Mouse (Mus musculus) ES-Bruce4 (cell line): ENCODE measurements around the gene Apc2.

Experiments
- EP300 ChIP-seq: IDR thresholded peaks from 2 replicates; pipeline ENCODE4 v1.6.1; 2011; ENCODE audit warnings: low read depth, low read length; ENCODE audit not compliant: insufficient read depth
- POLR2A ChIP-seq: IDR thresholded peaks from one replicate; pipeline ENCODE4 v1.8.1; 2011; ENCODE audit warnings: low read length; ENCODE audit not compliant: insufficient read depth

DNA sequence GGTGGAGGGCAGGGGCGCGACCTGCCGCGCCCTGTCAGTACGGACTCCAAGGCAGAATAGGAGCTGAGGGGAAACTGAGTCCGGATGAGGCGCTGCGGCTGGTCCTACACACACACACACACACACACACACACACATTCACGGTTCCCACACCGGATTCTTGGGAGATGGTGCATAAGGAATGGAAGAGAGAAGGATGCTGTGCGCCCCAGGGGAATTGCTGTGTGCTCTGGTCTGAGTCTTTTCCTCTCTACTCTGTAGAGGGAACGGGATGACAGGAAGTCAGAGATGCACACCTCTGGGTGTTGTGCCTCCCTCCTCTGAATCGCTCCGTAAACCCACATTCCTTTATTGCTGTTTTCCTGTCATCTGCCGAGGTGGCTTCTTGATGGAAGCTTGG lies 3.5 kb downstream of the Apc2 start:
- TF ChIP-seq POLR2A, result no peak
- TF ChIP-seq EP300, result no peak
